Mouse (Mus musculus) spleen, adult 12 weeks (tissue): ENCODE data around the gene Rad9a.
"Not testable (repeated sequence)": the region's sequence is repeated elsewhere in the genome, so short reads cannot be mapped to it uniquely, and the experiment has no call there.

Source experiments
- DNase-seq: peaks from one replicate; pipeline ENCODE4 v3.0.0; 2022; ENCODE audit warnings: low spot score

Rad9a gene

DNA sequence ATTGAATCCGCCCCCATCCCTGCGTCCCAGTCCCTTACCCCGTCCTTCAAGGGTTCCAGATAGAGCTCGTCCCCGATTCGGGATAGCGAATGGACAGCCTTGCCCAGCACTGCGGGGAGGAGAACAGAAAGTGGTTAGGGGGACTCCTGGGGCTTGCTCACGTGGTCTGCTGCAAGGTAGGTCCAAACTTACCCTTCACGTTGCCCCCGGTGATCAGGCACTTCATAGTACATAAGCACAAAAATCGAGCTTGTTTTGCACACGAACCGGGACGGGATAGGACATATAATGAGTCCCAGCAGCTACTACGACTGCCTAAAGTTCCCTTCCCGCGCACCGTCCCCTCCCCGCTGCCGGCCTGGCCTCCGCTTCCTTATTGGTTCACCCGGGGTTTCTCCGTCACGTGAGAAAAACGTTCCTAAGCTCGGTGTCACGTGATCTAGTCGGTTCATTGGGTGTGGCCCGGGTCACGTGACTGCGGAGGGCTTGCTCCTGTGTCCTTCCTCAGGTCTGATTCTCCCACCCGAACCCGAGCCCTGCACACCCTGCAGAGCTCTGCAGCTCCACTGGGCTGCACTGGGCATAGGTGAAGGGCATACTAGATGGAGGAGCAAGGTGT, at the start of gene Rad9a:
TSS of gene Rad9a (minus strand) at position 372 of the 619 bp plus-strand sequence.
- peak; percentile 90 for DNase-seq

DNA sequence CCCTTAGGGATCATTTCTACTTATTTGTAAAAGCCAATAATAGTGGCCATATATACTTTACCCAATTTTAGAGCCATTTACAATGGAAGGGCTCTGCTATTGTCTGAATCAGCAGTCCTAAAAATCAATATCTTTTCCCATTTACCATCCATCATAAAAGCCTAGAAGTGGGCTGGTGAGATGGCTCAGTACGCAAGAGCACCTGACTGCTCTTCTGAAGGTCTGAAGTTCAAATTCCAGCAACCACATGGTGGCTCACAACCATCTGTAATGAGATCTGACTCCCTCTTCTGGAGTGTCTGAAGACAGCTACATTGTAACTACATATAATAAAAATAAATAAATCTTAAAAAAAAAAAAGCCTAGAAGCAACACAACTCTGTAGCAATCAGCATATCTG, 47.2 kb upstream of the Rad9a start:
- DNase-seq, result not testable (repeated sequence)

- no peak for DNase-seq
These were observed 45.5 kb upstream of the Rad9a start for GRCm38 (mm10) chr19:4247010-4247409.

GRCm38 (mm10) chr19:4244775-4245174, 43.3 kb upstream of the Rad9a start:
- no peak for DNase-seq

DNA sequence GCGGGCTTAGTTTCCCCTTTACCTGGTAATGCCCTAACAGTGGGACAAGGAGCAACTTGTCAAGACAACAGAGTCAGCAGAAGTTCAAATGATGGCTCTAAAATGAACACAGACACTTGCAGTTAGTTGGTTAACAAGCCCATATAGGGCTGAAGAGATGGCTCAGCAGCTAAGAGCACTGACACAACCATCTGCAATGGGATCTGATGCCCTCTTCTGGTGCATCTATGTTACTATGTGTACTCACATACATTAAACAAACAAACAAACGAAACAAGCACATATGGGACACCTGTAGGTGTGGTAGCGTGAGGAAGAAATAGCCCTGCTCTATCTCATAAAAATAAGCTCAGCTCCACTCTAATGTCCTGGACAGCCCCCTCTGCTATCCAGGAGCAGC, 41.0 kb upstream of the Rad9a start:
- no peak for DNase-seq

DNA sequence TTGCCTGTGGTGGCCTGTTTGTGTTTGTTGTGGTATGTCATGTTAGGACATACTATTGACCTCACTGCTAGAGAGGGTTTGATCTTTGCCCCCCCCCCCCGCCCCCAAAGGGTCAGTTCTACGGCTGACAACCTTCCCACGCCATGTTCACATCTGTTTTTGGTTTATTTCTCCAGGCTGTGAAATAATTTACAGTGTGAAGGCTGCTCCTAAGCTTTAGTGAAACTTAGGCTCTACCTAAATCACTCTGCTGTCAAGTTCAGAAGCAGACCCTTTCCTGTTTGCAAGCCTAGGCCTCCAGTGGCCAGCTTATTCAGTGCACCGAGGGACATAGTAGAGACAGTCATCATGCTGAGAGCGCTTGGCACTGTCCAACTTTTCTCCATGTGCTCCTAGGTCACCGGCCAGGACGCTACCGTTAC, 38.8 kb upstream of the Rad9a start:
- DNase-seq, result no peak

DNA sequence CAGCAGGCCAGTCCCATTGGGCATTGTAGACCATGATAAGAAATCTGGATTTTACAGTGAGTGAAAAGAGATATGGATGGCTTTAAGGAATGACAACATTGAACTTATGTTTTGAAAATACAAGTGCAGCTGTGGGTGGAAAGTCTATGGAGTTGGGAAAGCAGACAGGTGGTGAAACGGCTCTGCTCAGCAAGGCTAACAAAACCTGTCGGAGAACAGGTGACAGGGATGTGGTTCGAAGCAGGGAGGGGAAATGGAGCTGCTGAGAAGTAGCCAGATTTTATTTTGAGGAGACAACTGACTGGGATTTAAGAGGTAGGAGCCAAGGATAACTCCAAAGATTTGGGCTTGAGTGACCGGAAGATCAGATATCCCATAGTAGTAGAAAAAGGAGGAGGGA, 33.1 kb upstream of the Rad9a start:
- DNase-seq, result no peak

DNA sequence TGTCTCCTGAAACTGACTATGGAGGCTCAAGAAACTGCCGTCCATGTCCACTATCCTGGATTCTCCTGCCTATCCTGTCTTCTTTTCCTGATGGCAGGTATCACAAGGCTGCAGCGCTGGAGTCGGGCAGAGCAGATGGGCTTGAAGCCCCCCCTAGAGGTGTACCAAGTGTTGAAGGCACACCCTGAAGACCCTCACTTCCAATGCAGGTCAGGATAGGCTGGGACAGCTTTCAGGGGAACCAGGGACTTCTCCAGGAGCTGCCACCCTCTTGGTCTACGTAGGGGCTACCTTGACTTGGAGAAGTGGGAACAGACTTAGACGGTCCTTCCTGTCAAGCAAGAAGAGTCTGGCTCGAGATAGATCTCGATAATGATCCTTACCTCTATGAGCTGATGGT, 31.2 kb upstream of the Rad9a start:
- DNase-seq, result no peak

- DNase-seq, result no peak
These were observed 30.7 kb upstream of the Rad9a start for GRCm38 (mm10) chr19:4232186-4232572.

- peak; percentile 88 for DNase-seq
These were observed 30.1 kb upstream of the Rad9a start, which contains the start of gene Pold4 for GRCm38 (mm10) chr19:4231253-4232185. TSS of gene Pold4 (plus strand) at chr19:4231899.

DNA sequence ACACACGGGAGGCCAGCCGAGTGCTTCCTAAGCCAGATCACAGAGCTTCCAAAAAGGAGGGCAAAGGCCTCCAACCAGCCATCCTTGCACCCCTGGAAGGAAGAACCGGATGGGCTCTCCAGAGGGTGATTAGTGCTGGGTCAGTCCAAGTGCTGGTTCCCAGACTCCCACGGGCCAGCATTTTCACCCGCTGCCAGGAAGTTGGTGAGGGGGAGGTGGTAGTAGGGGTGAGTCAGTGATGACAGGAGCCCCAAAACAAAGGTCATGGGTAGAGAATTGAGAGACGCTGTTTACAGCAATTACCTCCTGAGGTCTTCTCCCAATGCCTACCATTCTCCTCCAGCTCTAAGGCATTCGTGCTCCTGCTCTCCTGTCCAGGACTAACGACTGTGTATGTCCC, 29.0 kb upstream of the Rad9a start:
- no peak for DNase-seq

- no peak for DNase-seq
These were observed 28.1 kb upstream of the Rad9a start for GRCm38 (mm10) chr19:4229451-4230076.

DNA sequence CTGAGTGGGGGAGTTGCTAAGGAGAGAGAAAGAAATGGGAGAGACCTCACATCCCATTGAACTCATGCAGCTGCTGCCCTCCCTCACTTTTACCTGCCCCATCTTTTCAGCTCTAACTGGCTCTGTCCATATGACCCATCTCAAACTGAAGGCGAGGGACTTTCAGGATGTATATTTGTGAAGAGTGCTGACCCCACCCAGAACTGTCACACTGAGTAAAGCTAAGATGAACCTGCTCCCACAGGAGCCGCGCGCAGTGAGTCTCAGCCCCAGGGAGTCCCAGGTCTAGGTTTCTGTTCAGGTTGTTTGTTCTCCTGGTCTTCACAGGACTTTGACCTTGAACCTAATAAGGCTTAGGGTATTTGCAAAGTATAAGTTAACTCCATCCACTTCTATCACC, 27.4 kb upstream of the Rad9a start:
- DNase-seq, result no peak

GRCm38 (mm10) chr19:4227894-4228678, 26.6 kb upstream of the Rad9a start:
- peak; percentile 40 for DNase-seq

DNA sequence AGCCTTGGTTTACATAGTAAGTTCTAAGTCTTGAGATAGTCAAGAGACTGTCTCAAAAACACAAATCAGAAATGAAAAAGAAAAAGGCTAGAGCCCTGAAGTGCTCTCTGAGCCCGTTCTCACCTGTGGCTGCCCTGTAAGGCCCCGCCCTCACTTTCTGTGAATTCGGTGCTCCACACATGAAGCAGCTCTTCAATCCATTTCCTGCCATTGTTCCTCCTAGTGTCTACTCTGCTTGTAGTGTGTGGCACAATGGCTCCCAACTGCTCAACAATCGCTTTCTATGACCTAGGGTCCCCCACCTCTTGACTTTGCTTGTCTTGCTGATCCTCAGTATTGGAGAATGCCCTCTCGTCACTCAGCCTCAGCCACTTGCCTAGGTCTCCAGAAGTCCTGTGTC, 26.0 kb upstream of the Rad9a start:
- no peak for DNase-seq

- no peak for DNase-seq
These were observed 25.3 kb upstream of the Rad9a start for GRCm38 (mm10) chr19:4226779-4227178.

- no peak for DNase-seq
These were observed 20.7 kb upstream of the Rad9a start for GRCm38 (mm10) chr19:4222165-4222564.

GRCm38 (mm10) chr19:4220957-4221743, 19.7 kb upstream of the Rad9a start:
- DNase-seq, result no peak

DNA sequence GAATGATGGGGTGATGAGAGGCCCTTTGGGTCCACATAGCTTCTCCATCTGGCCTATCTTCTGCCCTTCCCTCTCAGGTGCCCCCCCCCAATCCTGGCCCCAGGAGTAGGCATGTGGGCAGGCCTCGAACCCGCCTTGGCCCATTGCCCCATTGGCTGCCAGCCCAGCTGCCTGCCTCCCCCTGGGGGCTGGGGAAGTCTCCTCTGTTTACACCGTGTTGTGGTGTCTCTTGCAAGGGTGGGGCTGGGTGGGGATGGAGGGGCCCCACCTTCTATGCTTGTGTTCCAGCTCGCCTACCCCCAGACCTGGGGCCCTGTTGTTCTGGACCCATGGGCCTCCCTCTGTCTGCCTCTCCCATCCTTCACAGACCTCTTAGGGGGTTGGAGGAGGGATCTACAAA, 19.0 kb upstream of the Rad9a start:
- no peak for DNase-seq

DNA sequence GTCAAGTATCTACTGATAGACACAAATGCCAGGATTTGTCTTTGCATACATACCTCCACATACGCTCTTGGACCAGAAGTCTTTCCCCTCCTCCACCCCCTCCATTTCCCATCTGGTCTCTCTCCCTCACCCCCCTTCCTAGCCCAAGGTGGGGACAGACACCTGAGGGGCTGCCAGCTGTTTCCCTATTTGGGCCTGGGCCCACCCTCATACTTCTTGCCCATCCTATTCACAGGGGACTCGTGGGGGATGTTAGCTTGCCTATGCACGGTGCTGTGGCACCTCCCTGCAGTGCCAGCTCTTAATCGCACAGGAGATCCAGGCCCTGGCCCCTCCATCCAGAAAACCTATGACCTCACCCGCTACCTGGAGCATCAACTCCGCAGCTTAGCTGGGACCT, 18.5 kb upstream of the Rad9a start:
- DNase-seq, result no peak

- no peak for DNase-seq
These were observed 17.3 kb upstream of the Rad9a start for GRCm38 (mm10) chr19:4218784-4219183.
